Mouse (Mus musculus) hindbrain, embryonic 11.5 days (tissue): Measurements from ENCODE around the gene Sdk1. TPM values are rescaled to one million over a fixed set of nuclear protein-coding genes. Genes with fewer than 3 reads are reported as not detected.

Experiments
- ATAC-seq: fragments of 200-750 bp; cut with Nextera tagmentation; 2 replicates; pipeline ENCODE4 v1.8.0; 2017; ENCODE audit warnings: mild to moderate bottlenecking, moderate TSS enrichment, moderate library complexity; ENCODE audit not compliant: low FRiP score
- DNase-seq: peaks from one replicate; pipeline ENCODE4 v3.0.0-alpha.2; 2015; ENCODE audit warnings: low spot score
- H3K27ac ChIP-seq: fragments of 300-500 bp; sonication (generic); 2 replicates; pipeline ENCODE4 v1.5.1; 2014; ENCODE audit warnings: mild to moderate bottlenecking, low read depth, low read length
- H3K27me3 ChIP-seq: fragments of 300-500 bp; sonication (generic); 2 replicates; pipeline ENCODE4 v1.6.1; 2014; ENCODE audit warnings: mild to moderate bottlenecking, low read length, moderate library complexity, mixed read lengths; ENCODE audit not compliant: control insufficient read depth, insufficient read depth
- H3K36me3 ChIP-seq: fragments of 300-500 bp; sonication (generic); 2 replicates; pipeline ENCODE4 v1.6.1; 2014; ENCODE audit warnings: mild to moderate bottlenecking, low read length, moderate library complexity, mixed read lengths; ENCODE audit not compliant: control insufficient read depth, insufficient read depth
- H3K4me1 ChIP-seq: fragments of 300-500 bp; sonication (generic); replicated peaks from 2 replicates; pipeline ENCODE4 v1.6.1; 2014; ENCODE audit warnings: low read length, mixed read lengths; ENCODE audit not compliant: control insufficient read depth, insufficient read depth
- H3K4me2 ChIP-seq: fragments of 300-500 bp; sonication (generic); replicated peaks from 2 replicates; pipeline ENCODE4 v1.6.1; 2014; ENCODE audit warnings: mild to moderate bottlenecking, low read depth, low read length
- H3K4me3 ChIP-seq: fragments of 300-500 bp; sonication (generic); 2 replicates; pipeline ENCODE4 v1.5.1; 2014; ENCODE audit warnings: low read depth, low read length
- H3K9ac ChIP-seq: fragments of 300-500 bp; sonication (generic); 2 replicates; pipeline ENCODE4 v1.6.1; 2014; ENCODE audit warnings: low read depth, low read length
- H3K9me3 ChIP-seq: fragments of 300-500 bp; sonication (generic); 2 replicates; pipeline ENCODE4 v1.6.1; 2016; ENCODE audit warnings: low read length; ENCODE audit not compliant: control insufficient read depth
- WGBS: fragments of 180-500 bp; shearing (Covaris S2); extraction: QIAGEN DNeasy Blood & Tissue Kit; methylation state at CpG from one replicate; pipeline ENCODE4 v1.1.7; 2014; 5-methylcytosine and 5-hydroxymethylcytosine counted together
- polyA plus RNA-seq: library from polyadenylated mRNA; unstranded; fragments of >200 nt; fragmentation: Nextera tagmentation; extraction: Ambion mirVana; gene quantifications from 2 replicates; pipeline ENCODE4 v1.2.1, GENCODE M21; 2014

The Sdk1 gene
- polyA plus RNA-seq, 1 experiment from 2014 or later: 1.1 TPM

- Histone ChIP-seq H3K36me3 (no peaks in the 10 kb centered on the region), H3K4me1 (no peaks in the 10 kb centered on the region), H3K9me3 (no peaks in the 10 kb centered on the region), H3K27ac (no peak overlapping the region), H3K27me3 (no peaks in the 10 kb centered on the region), H3K4me2 (no peak overlapping the region), H3K4me3 (no peak overlapping the region), H3K9ac (no peak overlapping the region)
- no peak for ATAC-seq
- whole genome bisulfite sequencing: 26% methylated on average over 8 of the region's 8 CpGs
- DNase-seq: no peak
These were observed 301.8 kb downstream of the Sdk1 start for GRCm38 (mm10) chr5:141542890-141543666.

GRCm38 (mm10) chr5:141553444-141553843, 312.2 kb downstream of the Sdk1 start:
- H3K4me1 ChIP-seq: no peaks in the 10 kb centered on the region
- no peak overlapping the region for H3K27ac ChIP-seq
- H3K4me3 ChIP-seq: no peak overlapping the region
- no peaks in the 10 kb centered on the region for H3K27me3 ChIP-seq
- H3K4me2 ChIP-seq: no peak overlapping the region
- no peaks in the 10 kb centered on the region for H3K9me3 ChIP-seq
- H3K9ac ChIP-seq: no peak overlapping the region
- no peak for DNase-seq
- 84% methylated on average over 9 of the region's 9 CpGs for WGBS
- H3K36me3 ChIP-seq: no peaks in the 10 kb centered on the region
- no peak for ATAC-seq

GRCm38 (mm10) chr5:141558731-141559130, 317.4 kb downstream of the Sdk1 start:
- H3K4me1 ChIP-seq: no peaks in the 10 kb centered on the region
- H3K27ac ChIP-seq: no peak overlapping the region
- H3K9me3 ChIP-seq: no peaks in the 10 kb centered on the region
- no peak overlapping the region for H3K4me2 ChIP-seq
- H3K4me3 ChIP-seq: no peak overlapping the region
- H3K36me3 ChIP-seq: no peaks in the 10 kb centered on the region
- WGBS: 50% methylated on average over 4 of the region's 4 CpGs
- ATAC-seq (no peak), DNase-seq (no peak)
- H3K27me3 ChIP-seq: no peaks in the 10 kb centered on the region
- H3K9ac ChIP-seq: no peak overlapping the region

GRCm38 (mm10) chr5:141560325-141560724, 319.0 kb downstream of the Sdk1 start:
- Histone ChIP-seq H3K27me3 (no peaks in the 10 kb centered on the region), H3K9ac (no peak overlapping the region), H3K4me3 (no peak overlapping the region), H3K4me1 (no peaks in the 10 kb centered on the region), H3K9me3 (no peaks in the 10 kb centered on the region), H3K27ac (no peak overlapping the region), H3K36me3 (no peaks in the 10 kb centered on the region), H3K4me2 (no peak overlapping the region)
- WGBS: 67% methylated on average over 5 of the region's 5 CpGs
- no peak for DNase-seq
- no peak for ATAC-seq

GRCm38 (mm10) chr5:141561989-141562560, 320.8 kb downstream of the Sdk1 start:
- Histone ChIP-seq H3K27ac (no peak overlapping the region), H3K9me3 (no peaks in the 10 kb centered on the region), H3K4me1 (no peaks in the 10 kb centered on the region), H3K9ac (no peak overlapping the region), H3K27me3 (no peaks in the 10 kb centered on the region), H3K4me3 (no peak overlapping the region), H3K4me2 (no peak overlapping the region), H3K36me3 (no peaks in the 10 kb centered on the region)
- WGBS: 73% methylated on average over 3 of the region's 3 CpGs
- ATAC-seq (no peak), DNase-seq (no peak)

- WGBS: 83% methylated on average over 5 of the region's 5 CpGs
- no peak overlapping the region for H3K9ac ChIP-seq
- no peaks in the 10 kb centered on the region for H3K27me3 ChIP-seq
These were observed 322.9 kb downstream of the Sdk1 start for GRCm38 (mm10) chr5:141564197-141564596.

GRCm38 (mm10) chr5:141568106-141568505, 326.8 kb downstream of the Sdk1 start:
- Histone ChIP-seq H3K9me3 (no peaks in the 10 kb centered on the region), H3K4me3 (no peak overlapping the region), H3K27me3 (no peaks in the 10 kb centered on the region), H3K36me3 (no peaks in the 10 kb centered on the region), H3K9ac (no peak overlapping the region), H3K4me2 (no peak overlapping the region), H3K4me1 (no peaks in the 10 kb centered on the region), H3K27ac (no peak overlapping the region)
- DNase-seq (no peak), ATAC-seq (no peak)
- WGBS: 83% methylated on average over 2 of the region's 2 CpGs

More at GRCm38 (mm10) chr5:141564197-141564596, 322.9 kb downstream of the Sdk1 start:
- no peaks in the 10 kb centered on the region for H3K36me3 ChIP-seq
- DNase-seq: no peak
- no peaks in the 10 kb centered on the region for H3K9me3 ChIP-seq
- ATAC-seq: no peak
- H3K27ac ChIP-seq: no peak overlapping the region
- H3K4me3 ChIP-seq: no peak overlapping the region
- H3K4me1 ChIP-seq: no peaks in the 10 kb centered on the region
- H3K4me2 ChIP-seq: no peak overlapping the region

- no peak overlapping the region for H3K4me3 ChIP-seq
- H3K4me1 ChIP-seq: no peaks in the 10 kb centered on the region
- H3K27ac ChIP-seq: no peak overlapping the region
- WGBS: 75% methylated on average over 6 of the region's 6 CpGs
- no peak overlapping the region for H3K4me2 ChIP-seq
- no peak for DNase-seq
- H3K9ac ChIP-seq: no peak overlapping the region
- ATAC-seq: no peak
- H3K36me3 ChIP-seq: no peaks in the 10 kb centered on the region
- H3K27me3 ChIP-seq: no peaks in the 10 kb centered on the region
- H3K9me3 ChIP-seq: no peaks in the 10 kb centered on the region
These were observed 329.2 kb downstream of the Sdk1 start for GRCm38 (mm10) chr5:141570442-141570841.

GRCm38 (mm10) chr5:141574263-141574662, 333.0 kb downstream of the Sdk1 start:
- no peak for DNase-seq
- ATAC-seq: no peak
- no peaks in the 10 kb centered on the region for H3K36me3 ChIP-seq
- no peak overlapping the region for H3K4me2 ChIP-seq
- H3K27ac ChIP-seq: no peak overlapping the region
- H3K9ac ChIP-seq: no peak overlapping the region
- no peak overlapping the region for H3K4me3 ChIP-seq
- no peaks in the 10 kb centered on the region for H3K27me3 ChIP-seq
- 79% methylated on average over 1 of the region's 1 CpGs for WGBS
- no peaks in the 10 kb centered on the region for H3K9me3 ChIP-seq
- no peaks in the 10 kb centered on the region for H3K4me1 ChIP-seq
